Mouse (Mus musculus): ENCODE data around the gene Grik1.

DNA sequence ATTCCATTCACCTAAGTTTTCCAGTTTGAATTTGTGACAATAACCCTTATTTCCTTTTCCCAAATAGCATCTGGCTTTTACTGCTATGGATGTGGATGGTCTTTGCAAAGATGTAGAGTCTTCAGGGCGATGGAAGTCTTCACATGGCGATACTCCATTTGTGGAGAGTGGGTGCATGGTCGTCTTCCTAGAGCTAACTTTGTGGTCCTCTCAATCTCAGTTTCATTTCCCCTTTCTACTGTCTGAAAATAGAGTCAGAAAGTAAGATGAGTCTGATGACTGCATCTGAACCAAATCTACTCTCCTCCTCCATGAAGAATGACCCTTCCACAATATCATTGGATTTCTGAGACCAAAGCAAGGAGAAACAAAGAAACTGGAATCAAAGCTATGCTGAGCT lies 159.0 kb downstream of the Grik1 start:
- TF ChIP-seq CHD2 (IDR thresholded peaks at IDR 0.05; ENCODE audit: low read depth, low read length) (no peak), MAFK (IDR thresholded peaks at IDR 0.05; ENCODE audit: insufficient read depth, low read depth, low read length) (no peak), HCFC1 (IDR thresholded peaks at IDR 0.05; ENCODE audit: borderline replicate concordance, insufficient read depth, low read length) (no peak), ZC3H11A (IDR thresholded peaks at IDR 0.05; ENCODE audit: borderline replicate concordance, low read depth, low read length) (no peak)

All from ES-E14 (cell line).